Mouse (Mus musculus): Measurements from ENCODE around the gene Igsf9b. TPM values are rescaled to one million over a fixed set of nuclear protein-coding genes. Genes with fewer than 3 reads are reported as not detected.

Gene Igsf9b
- polyA plus RNA-seq, 1 experiment from 2014 or later, result 3.6 TPM

DNA sequence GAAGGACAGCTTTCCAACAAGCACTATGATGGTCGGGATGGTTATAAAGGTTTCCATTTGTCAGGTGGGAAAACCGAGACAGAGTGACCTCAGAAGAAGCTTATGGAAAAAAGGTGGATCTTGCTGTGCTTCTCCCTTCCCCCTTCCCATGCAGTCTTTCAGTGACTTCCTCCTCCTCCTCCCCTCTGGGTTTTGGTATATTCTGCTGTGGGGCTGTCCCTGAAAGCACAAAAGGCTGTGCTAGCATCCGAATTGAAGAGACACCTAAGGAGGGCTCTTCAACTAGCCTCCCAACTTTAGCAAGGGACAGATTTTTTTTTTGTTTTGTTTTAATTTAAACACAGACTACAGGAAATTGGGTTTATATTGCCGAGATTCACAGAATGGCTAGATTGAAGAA, 1.7 kb downstream of the Igsf9b start:
- no peaks in the 10 kb centered on the region for H3K36me3 ChIP-seq (ENCODE audit: control insufficient read depth, insufficient read depth)
- H3K4me2 ChIP-seq (replicated peaks; ENCODE audit: low read depth), result peak overlapping the region; percentile 93
- ATAC-seq, result no peak
- H3K27me3 ChIP-seq (replicated peaks; ENCODE audit: control insufficient read depth, insufficient read depth, low read length), result peaks cover 23% of the 10 kb centered on the region; the same call in 1 of the 2 replicates
- no peak for TF ChIP-seq CTCF (IDR thresholded peaks at IDR 0.05; ENCODE audit: low read depth)
- H3K4me1 ChIP-seq (replicated peaks; ENCODE audit: control insufficient read depth, insufficient read depth, low read length), result no peaks in the 10 kb centered on the region
- no peak overlapping the region for H3K9ac ChIP-seq (ENCODE audit: low read depth, low read length)
- 19% methylated on average over 4 of the region's 4 CpGs for WGBS
- peak overlapping the region; percentile 59 for H3K4me3 ChIP-seq (ENCODE audit: low read depth, low read length)
- no peaks in the 10 kb centered on the region for H3K9me3 ChIP-seq (ENCODE audit: control insufficient read depth)
- no peak overlapping the region for H3K27ac ChIP-seq (ENCODE audit: low read depth, low read length)

DNA sequence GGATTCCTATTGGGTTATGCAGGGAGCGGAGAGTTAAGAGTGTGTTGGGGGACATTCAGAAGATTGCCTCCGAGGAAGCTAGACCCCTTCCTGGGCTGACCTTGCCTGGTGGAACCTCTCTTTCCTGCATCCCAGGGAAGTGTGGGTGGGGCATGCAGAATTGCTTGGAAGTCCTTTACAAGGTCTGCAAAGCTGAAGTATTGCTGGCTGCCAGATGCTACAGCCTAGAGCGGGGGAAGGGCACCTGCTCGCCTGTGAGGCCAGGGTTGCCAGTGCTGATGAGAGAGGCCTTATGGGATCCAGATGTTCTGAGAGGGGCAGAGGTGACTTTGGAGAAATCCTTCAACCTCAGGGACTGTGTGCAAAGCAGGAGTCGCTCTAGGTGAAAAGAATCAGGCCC, 2.5 kb downstream of the Igsf9b start:
- no peak for ATAC-seq
- H3K9ac ChIP-seq (ENCODE audit: low read depth, low read length), result no peak overlapping the region
- H3K36me3 ChIP-seq (ENCODE audit: control insufficient read depth, insufficient read depth), result no peaks in the 10 kb centered on the region
- no peak for TF ChIP-seq CTCF (IDR thresholded peaks at IDR 0.05; ENCODE audit: low read depth)
- no peak overlapping the region for H3K27ac ChIP-seq (ENCODE audit: low read depth, low read length)
- no peaks in the 10 kb centered on the region for H3K4me1 ChIP-seq (replicated peaks; ENCODE audit: control insufficient read depth, insufficient read depth, low read length)
- no peak overlapping the region for H3K4me2 ChIP-seq (replicated peaks; ENCODE audit: low read depth)
- H3K27me3 ChIP-seq (replicated peaks; ENCODE audit: control insufficient read depth, insufficient read depth, low read length), result peaks cover 20% of the 10 kb centered on the region; the same call in 1 of the 2 replicates
- H3K9me3 ChIP-seq (ENCODE audit: control insufficient read depth), result no peaks in the 10 kb centered on the region
- WGBS, result 66% methylated on average over 5 of the region's 5 CpGs
- no peak overlapping the region for H3K4me3 ChIP-seq (ENCODE audit: low read depth, low read length)

DNA sequence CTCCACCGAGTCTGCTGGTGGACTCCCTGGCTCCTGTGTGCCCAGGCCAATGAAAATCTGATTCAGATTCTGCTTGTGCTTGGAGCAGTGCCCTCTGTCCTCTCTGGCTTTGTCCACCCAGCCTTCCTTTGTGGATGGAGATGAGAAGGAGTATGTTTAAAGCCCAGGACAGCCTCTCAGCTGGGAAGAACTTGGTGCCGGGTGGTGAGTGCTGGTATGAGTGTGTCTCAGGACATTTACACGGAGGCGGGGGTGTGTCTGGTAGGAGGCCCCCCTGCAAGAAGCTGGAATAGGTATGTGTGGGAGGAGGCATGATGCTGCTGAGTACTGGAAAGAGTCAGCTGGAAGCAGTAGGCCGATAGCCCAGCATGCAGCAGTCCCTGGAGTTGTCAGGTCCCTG, 3.3 kb downstream of the Igsf9b start:
- Histone ChIP-seq H3K27me3 (replicated peaks; ENCODE audit: control insufficient read depth, insufficient read depth, low read length) (peaks cover 20% of the 10 kb centered on the region; the same call in 1 of the 2 replicates), H3K4me2 (replicated peaks; ENCODE audit: low read depth) (no peak overlapping the region), H3K9ac (ENCODE audit: low read depth, low read length) (no peak overlapping the region), H3K27ac (ENCODE audit: low read depth, low read length) (no peak overlapping the region), H3K4me3 (ENCODE audit: low read depth, low read length) (no peak overlapping the region), H3K9me3 (ENCODE audit: control insufficient read depth) (no peaks in the 10 kb centered on the region), H3K4me1 (replicated peaks; ENCODE audit: control insufficient read depth, insufficient read depth, low read length) (no peaks in the 10 kb centered on the region), H3K36me3 (ENCODE audit: control insufficient read depth, insufficient read depth) (no peaks in the 10 kb centered on the region)
- TF ChIP-seq CTCF (IDR thresholded peaks at IDR 0.05; ENCODE audit: low read depth), result no peak
- 73% methylated on average over 5 of the region's 5 CpGs for WGBS
- no peak for ATAC-seq

DNA sequence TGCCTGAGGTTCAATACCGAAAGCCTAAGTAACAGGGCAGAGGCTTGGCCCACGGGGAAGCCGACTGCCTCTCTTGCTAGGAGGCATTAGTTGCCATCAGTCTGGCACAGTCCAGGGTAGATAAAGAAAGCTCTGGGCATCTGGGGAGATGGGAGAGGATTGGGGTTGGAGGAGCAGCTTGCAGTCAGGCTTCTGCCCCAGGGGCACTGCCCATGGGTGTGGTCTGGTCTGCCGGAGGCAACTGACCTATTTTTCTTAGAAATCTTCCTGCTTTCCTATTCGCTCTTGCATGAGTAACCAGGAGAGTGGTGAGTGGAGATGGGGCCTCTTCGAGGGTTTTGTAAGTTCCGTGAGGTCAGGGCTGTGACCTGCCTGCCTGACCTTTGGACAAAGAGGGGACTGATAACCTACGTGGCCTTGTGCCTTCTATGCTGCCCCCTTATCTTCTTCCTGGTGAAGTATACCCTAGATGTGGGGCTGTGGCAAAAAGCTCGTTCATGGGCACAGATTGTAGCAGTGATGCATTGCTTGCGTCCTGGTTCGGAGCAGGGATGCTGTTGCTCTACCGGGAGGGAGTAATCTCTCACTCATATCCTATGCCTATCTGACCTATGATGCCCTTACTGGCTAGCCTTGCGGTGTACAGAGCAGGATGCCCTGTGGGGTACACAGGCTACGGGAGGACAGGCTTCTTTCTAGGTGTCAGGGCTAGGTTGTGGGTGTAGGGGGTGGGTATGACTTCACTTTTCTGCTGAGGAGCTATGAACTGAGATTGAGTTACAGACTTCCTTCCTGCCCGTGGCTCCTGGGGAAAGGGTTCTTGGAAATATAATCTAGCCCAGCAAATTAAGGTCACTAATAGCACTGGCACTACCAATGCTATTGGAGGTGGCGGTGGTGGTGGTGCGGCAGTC, 4.8 kb downstream of the Igsf9b start:
- Histone ChIP-seq H3K4me3 (ENCODE audit: low read depth, low read length) (no peak overlapping the region), H3K4me1 (replicated peaks; ENCODE audit: control insufficient read depth, insufficient read depth, low read length) (no peaks in the 10 kb centered on the region), H3K36me3 (ENCODE audit: control insufficient read depth, insufficient read depth) (no peaks in the 10 kb centered on the region), H3K27ac (ENCODE audit: low read depth, low read length) (no peak overlapping the region), H3K27me3 (replicated peaks; ENCODE audit: control insufficient read depth, insufficient read depth, low read length) (peaks cover 14% of the 10 kb centered on the region; the same call in 1 of the 2 replicates), H3K9ac (ENCODE audit: low read depth, low read length) (no peak overlapping the region), H3K4me2 (replicated peaks; ENCODE audit: low read depth) (no peak overlapping the region), H3K9me3 (ENCODE audit: control insufficient read depth) (no peaks in the 10 kb centered on the region)
- 58% methylated on average over 17 of the region's 17 CpGs for WGBS
- ATAC-seq, result no peak
- TF ChIP-seq CTCF (IDR thresholded peaks at IDR 0.05; ENCODE audit: low read depth), result no peak

DNA sequence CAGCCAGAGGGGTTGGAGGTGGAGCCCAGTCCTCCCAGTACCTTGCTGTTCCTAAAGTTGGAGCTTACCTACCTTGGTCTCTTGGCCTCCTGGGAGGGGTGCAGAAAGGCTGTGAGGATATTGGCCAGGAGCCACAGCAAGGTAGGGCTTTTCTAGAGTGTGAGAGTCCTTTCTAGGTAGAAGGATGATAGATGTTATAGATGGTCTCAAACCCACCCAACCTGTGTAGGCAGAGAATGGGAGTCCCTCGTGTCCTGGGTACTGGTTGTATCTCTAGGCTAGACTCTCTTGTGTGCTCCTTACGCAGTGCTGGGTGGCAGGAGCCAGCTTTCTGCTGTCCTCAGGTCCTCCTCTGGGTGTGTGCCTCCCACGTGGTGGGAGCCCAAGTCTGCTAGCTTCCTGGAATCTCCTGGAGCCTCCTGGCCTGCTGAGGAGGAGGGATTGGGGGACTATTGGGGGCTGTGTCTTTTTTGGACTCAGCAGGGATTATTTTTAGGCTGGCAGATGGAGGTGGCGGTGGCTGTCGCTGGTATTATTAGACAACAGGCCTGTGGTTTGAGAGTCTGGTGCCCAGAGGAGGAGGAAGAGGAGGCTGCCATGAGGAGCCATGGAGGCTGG, 5.6 kb downstream of the Igsf9b start:
- no peaks in the 10 kb centered on the region for H3K36me3 ChIP-seq (ENCODE audit: control insufficient read depth, insufficient read depth)
- no peak overlapping the region for H3K4me2 ChIP-seq (replicated peaks; ENCODE audit: low read depth)
- H3K27me3 ChIP-seq (replicated peaks; ENCODE audit: control insufficient read depth, insufficient read depth, low read length), result peaks cover 12% of the 10 kb centered on the region; the same call in 1 of the 2 replicates
- no peak overlapping the region for H3K4me3 ChIP-seq (ENCODE audit: low read depth, low read length)
- no peak for TF ChIP-seq CTCF (IDR thresholded peaks at IDR 0.05; ENCODE audit: low read depth)
- no peak overlapping the region for H3K27ac ChIP-seq (ENCODE audit: low read depth, low read length)
- no peak overlapping the region for H3K9ac ChIP-seq (ENCODE audit: low read depth, low read length)
- ATAC-seq, result no peak
- H3K4me1 ChIP-seq (replicated peaks; ENCODE audit: control insufficient read depth, insufficient read depth, low read length), result no peaks in the 10 kb centered on the region
- no peaks in the 10 kb centered on the region for H3K9me3 ChIP-seq (ENCODE audit: control insufficient read depth)
- 57% methylated on average over 5 of the region's 5 CpGs for WGBS

DNA sequence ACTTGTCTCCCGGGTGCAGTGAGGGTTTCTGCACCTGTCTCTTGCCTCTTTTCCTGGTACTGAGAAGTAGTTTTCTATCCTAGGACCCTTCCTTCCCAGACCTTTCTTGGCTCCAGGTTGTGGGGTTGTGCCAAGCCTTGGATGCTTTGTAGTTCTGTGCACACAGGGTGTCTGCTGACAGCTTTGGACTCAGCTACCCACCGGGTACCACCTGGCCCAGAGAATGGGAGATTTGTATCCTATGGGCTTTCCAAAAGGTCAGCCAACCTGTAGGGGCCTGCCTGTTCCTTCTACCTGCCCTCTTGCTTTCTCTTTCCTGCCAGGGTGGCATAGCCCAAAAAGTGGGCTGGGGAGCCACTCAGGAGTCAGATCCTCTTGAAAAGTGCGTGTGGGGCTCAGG, 6.5 kb downstream of the Igsf9b start:
- Histone ChIP-seq H3K4me1 (replicated peaks; ENCODE audit: control insufficient read depth, insufficient read depth, low read length) (no peaks in the 10 kb centered on the region), H3K4me2 (replicated peaks; ENCODE audit: low read depth) (no peak overlapping the region), H3K4me3 (ENCODE audit: low read depth, low read length) (no peak overlapping the region), H3K27me3 (replicated peaks; ENCODE audit: control insufficient read depth, insufficient read depth, low read length) (peaks cover 3% of the 10 kb centered on the region; the same call in 1 of the 2 replicates), H3K27ac (ENCODE audit: low read depth, low read length) (no peak overlapping the region), H3K9me3 (ENCODE audit: control insufficient read depth) (no peaks in the 10 kb centered on the region), H3K9ac (ENCODE audit: low read depth, low read length) (no peak overlapping the region), H3K36me3 (ENCODE audit: control insufficient read depth, insufficient read depth) (no peaks in the 10 kb centered on the region)
- ATAC-seq, result no peak
- WGBS, result 57% methylated on average over 3 of the region's 3 CpGs
- TF ChIP-seq CTCF (IDR thresholded peaks at IDR 0.05; ENCODE audit: low read depth), result no peak
